Mouse (Mus musculus) liver, adult 2 months (tissue): ENCODE data around the gene Ift27.

Experiments
- CTCF ChIP-seq: fragments of 200-500 bp; IDR thresholded peaks from 2 replicates; pipeline ENCODE4 v1.5.1; 2011; ENCODE audit warnings: low read depth, low read length, control low read depth
- POLR2A ChIP-seq: fragments of 200-500 bp; IDR thresholded peaks from 2 replicates; pipeline ENCODE4 v1.6.1; 2011; ENCODE audit warnings: low read length, control low read depth; ENCODE audit not compliant: insufficient read depth; ENCODE audit errors: extremely low read depth

DNA sequence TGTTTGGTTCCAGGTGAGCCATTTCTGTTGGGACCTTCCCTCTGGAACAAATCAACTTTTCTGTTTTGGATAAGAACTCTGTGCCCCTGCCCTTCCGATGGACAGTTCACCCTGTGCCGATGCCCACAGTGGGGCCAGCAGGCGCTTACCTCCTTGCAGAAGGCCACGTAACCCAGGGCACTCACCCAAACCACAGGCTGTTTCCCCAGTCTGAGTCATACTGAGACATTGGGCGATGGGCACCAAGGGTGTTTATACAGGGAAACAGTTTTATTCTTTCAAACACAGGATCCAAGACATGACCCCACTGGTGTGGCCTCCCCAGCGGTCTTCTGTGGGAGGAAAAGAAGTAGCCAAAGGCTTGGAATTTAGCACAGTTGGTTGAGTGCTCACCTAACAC is 18.5 kb downstream of the Ift27 start:
- TF ChIP-seq POLR2A (no peak), CTCF (no peak)
